Mouse (Mus musculus): ENCODE measurements at regions not wholly inside any gene's neighbourhood (a gene's known extent, or its start where the extent isn't known, plus 50 kb on each side); places are given as distances from the start of the nearest gene placed in this dataset.

GRCm38 (mm10) chr15:86566111-86566510 is 351.9 kb downstream of the Tbc1d22a start:
- DNase-seq (ENCODE audit: low read depth) = peak; percentile 4

GRCm38 (mm10) chr15:86574311-86574710 is 360.1 kb downstream of the Tbc1d22a start:
- no peak for DNase-seq (ENCODE audit: low read depth)

- DNase-seq (ENCODE audit: low read depth) = no peak
Measured at GRCm38 (mm10) chr15:86576666-86577065, 362.4 kb downstream of the Tbc1d22a start.

GRCm38 (mm10) chr15:86578689-86579088 is 364.4 kb downstream of the Tbc1d22a start:
- no peak for DNase-seq (ENCODE audit: low read depth)

GRCm38 (mm10) chr15:86582240-86583090 is 368.2 kb downstream of the Tbc1d22a start:
- DNase-seq (ENCODE audit: low read depth) = no peak

- DNase-seq (ENCODE audit: low read depth) = no peak
Measured at GRCm38 (mm10) chr15:86585716-86586115, 371.5 kb downstream of the Tbc1d22a start.

GRCm38 (mm10) chr15:86587209-86587608 is 372.9 kb downstream of the Tbc1d22a start:
- DNase-seq (ENCODE audit: low read depth) = no peak

GRCm38 (mm10) chr15:86590033-86590432 is 375.8 kb downstream of the Tbc1d22a start:
- DNase-seq (ENCODE audit: low read depth) = no peak

GRCm38 (mm10) chr15:86590896-86591295 is 376.6 kb downstream of the Tbc1d22a start:
- no peak for DNase-seq (ENCODE audit: low read depth)

- DNase-seq (ENCODE audit: low read depth) = no peak
Measured at GRCm38 (mm10) chr15:86593404-86593803, 379.1 kb downstream of the Tbc1d22a start.

- no peak for DNase-seq (ENCODE audit: low read depth)
Measured at GRCm38 (mm10) chr15:86606411-86606810, 392.2 kb downstream of the Tbc1d22a start.

- no peak for DNase-seq (ENCODE audit: low read depth)
Measured at GRCm38 (mm10) chr15:86609692-86610091, 395.4 kb downstream of the Tbc1d22a start.

GRCm38 (mm10) chr15:86631376-86631775 is 417.1 kb downstream of the Tbc1d22a start:
- no peak for DNase-seq (ENCODE audit: low read depth)

- DNase-seq (ENCODE audit: low read depth) = no peak
Measured at GRCm38 (mm10) chr15:86645244-86645643, 431.0 kb downstream of the Tbc1d22a start.

- DNase-seq (ENCODE audit: low read depth) = no peak
Measured at GRCm38 (mm10) chr15:86648131-86648530, 433.9 kb downstream of the Tbc1d22a start.

GRCm38 (mm10) chr15:86673096-86673520 is 458.8 kb downstream of the Tbc1d22a start:
- no peak for DNase-seq (ENCODE audit: low read depth)

- DNase-seq (ENCODE audit: low read depth) = no peak
Measured at GRCm38 (mm10) chr15:86677016-86677415, 462.8 kb downstream of the Tbc1d22a start.

GRCm38 (mm10) chr15:86683081-86683480 is 468.8 kb downstream of the Tbc1d22a start:
- no peak for DNase-seq (ENCODE audit: low read depth)

- no peak for DNase-seq (ENCODE audit: low read depth)
Measured at GRCm38 (mm10) chr15:86689694-86690093, 475.4 kb downstream of the Tbc1d22a start.

- no peak for DNase-seq (ENCODE audit: low read depth)
Measured at GRCm38 (mm10) chr15:86696806-86697205, 482.5 kb downstream of the Tbc1d22a start.

GRCm38 (mm10) chr15:86710429-86710828 is 496.2 kb downstream of the Tbc1d22a start:
- no peak for DNase-seq (ENCODE audit: low read depth)

- no peak for DNase-seq (ENCODE audit: low read depth)
Measured at GRCm38 (mm10) chr15:86718376-86718775, 504.1 kb downstream of the Tbc1d22a start.

GRCm38 (mm10) chr15:86719088-86719487 is 504.8 kb downstream of the Tbc1d22a start:
- no peak for DNase-seq (ENCODE audit: low read depth)

- DNase-seq (ENCODE audit: low read depth) = no peak
Measured at GRCm38 (mm10) chr15:86721131-86721530, 506.9 kb downstream of the Tbc1d22a start.

Measured in naive thymus-derived CD4-positive, alpha-beta T cell, adult 2 months (primary cell).